Mouse (Mus musculus) midbrain, embryonic 14.5 days (tissue): ENCODE measurements around the gene Tmtc1. TPM values are rescaled to one million over a fixed set of nuclear protein-coding genes. Genes with fewer than 3 reads are reported as not detected.

Experiments
- ATAC-seq: fragments of 200-750 bp; cut with Nextera tagmentation; 2 replicates; pipeline ENCODE4 v1.8.0; 2017; ENCODE audit warnings: moderate number of reproducible peaks, moderate library complexity; ENCODE audit not compliant: low FRiP score, low TSS enrichment
- DNase-seq: peaks from one replicate; pipeline ENCODE4 v3.0.0-alpha.2; 2015
- H3K27ac ChIP-seq: fragments of 300-500 bp; sonication (generic); replicated peaks from 2 replicates; pipeline ENCODE4 v1.5.1; 2014; ENCODE audit warnings: mild to moderate bottlenecking, low read depth, low read length, moderate library complexity
- H3K27me3 ChIP-seq: fragments of 300-500 bp; sonication (generic); 2 replicates; pipeline ENCODE4 v1.6.1; 2014; ENCODE audit warnings: low read length, control low read depth, mixed read lengths; ENCODE audit not compliant: control insufficient read depth, insufficient read depth
- H3K36me3 ChIP-seq: fragments of 300-500 bp; sonication (generic); 2 replicates; pipeline ENCODE4 v1.6.1; 2014; ENCODE audit warnings: low read length, control low read depth; ENCODE audit not compliant: control insufficient read depth, insufficient read depth
- H3K4me1 ChIP-seq: fragments of 300-500 bp; sonication (generic); 2 replicates; pipeline ENCODE4 v1.6.1; 2014; ENCODE audit warnings: mild to moderate bottlenecking, antibody characterized with exemption, low read length, control low read depth; ENCODE audit not compliant: control insufficient read depth, insufficient read depth
- H3K4me2 ChIP-seq: fragments of 300-500 bp; sonication (generic); 2 replicates; pipeline ENCODE4 v1.6.1; 2014; ENCODE audit warnings: mild to moderate bottlenecking, low read length, moderate library complexity
- H3K4me3 ChIP-seq: fragments of 300-500 bp; sonication (generic); replicated peaks from 2 replicates; pipeline ENCODE4 v1.5.1; 2014; ENCODE audit warnings: low read depth, low read length
- H3K9ac ChIP-seq: fragments of 300-500 bp; sonication (generic); replicated peaks from 2 replicates; pipeline ENCODE4 v1.6.1; 2014; ENCODE audit warnings: mild to moderate bottlenecking, low read length, moderate library complexity
- H3K9me3 ChIP-seq: fragments of 300-500 bp; sonication (generic); 2 replicates; pipeline ENCODE4 v1.6.1; 2016; ENCODE audit warnings: low read length, control low read depth, mixed read lengths; ENCODE audit not compliant: control insufficient read depth
- WGBS: fragments of 180-500 bp; shearing (Covaris S2); extraction: QIAGEN DNeasy Blood & Tissue Kit; methylation state at CpG from one replicate; pipeline ENCODE4 v1.1.7; 2014; 5-methylcytosine and 5-hydroxymethylcytosine counted together
- polyA plus RNA-seq: library from polyadenylated mRNA; unstranded; fragments of >200 nt; fragmentation: Nextera tagmentation; extraction: Ambion mirVana; gene quantifications from 2 replicates; pipeline ENCODE4 v1.2.1, GENCODE M21; 2014

The Tmtc1 gene
- polyA plus RNA-seq, 1 experiment from 2014 or later, result 3.1 TPM

DNA sequence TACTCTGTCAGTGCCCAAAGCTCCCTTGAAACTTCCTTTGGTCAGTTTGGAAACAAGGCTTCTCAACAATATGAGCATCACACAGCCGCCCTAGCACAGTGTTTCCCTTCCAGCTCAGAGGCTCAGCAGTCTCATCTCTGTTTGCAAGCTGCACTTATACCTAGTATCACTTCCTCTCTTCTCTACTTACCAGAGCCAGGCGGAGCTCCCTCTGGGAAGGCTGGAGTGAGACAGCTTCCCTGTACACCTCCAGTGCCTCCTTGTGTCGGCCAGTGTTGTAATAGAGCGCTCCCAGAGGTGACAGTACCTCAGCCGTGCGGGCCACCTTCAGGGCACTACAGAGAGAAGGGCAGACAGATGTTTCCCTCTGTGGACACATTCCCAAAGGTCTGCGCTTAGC, 197.6 kb downstream of the Tmtc1 start:
- no peaks in the 10 kb centered on the region for H3K4me1 ChIP-seq
- 75% methylated on average over 7 of the region's 7 CpGs for WGBS

DNA sequence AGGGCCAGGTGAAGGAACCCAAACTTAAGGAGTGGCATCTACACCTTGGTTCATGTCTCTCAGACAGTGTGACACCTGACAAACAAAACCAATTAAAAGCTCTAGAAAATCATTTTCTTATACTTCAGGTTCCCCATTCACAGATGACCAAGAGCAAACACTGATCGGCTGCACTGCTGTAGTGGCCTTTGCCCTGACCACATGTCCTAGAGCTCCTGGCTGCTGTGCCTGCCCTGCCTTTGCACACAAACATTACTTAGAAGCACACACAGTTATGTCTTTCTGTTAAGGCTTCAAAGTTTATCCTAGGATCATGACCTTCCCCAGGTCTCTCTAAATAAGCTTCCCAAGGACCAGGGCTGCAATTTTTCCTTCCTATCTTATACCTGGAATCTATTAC, 199.4 kb downstream of the Tmtc1 start:
- H3K4me1 ChIP-seq, result no peaks in the 10 kb centered on the region
- H3K27me3 ChIP-seq, result no peaks in the 10 kb centered on the region
- no peak overlapping the region for H3K9ac ChIP-seq
- 89% methylated on average over 1 of the region's 1 CpGs for WGBS
- H3K36me3 ChIP-seq, result no peaks in the 10 kb centered on the region
- H3K27ac ChIP-seq, result no peak overlapping the region
- no peak for ATAC-seq
- no peak for DNase-seq
- no peaks in the 10 kb centered on the region for H3K9me3 ChIP-seq
- H3K4me3 ChIP-seq, result no peak overlapping the region
- H3K4me2 ChIP-seq, result no peak overlapping the region

More for the DNA sequence above, 197.6 kb downstream of the Tmtc1 start:
- Histone ChIP-seq H3K9ac (no peak overlapping the region), H3K4me3 (no peak overlapping the region), H3K36me3 (no peaks in the 10 kb centered on the region), H3K27me3 (no peaks in the 10 kb centered on the region), H3K9me3 (no peaks in the 10 kb centered on the region), H3K27ac (no peak overlapping the region), H3K4me2 (no peak overlapping the region)
- ATAC-seq (no peak), DNase-seq (no peak)

DNA sequence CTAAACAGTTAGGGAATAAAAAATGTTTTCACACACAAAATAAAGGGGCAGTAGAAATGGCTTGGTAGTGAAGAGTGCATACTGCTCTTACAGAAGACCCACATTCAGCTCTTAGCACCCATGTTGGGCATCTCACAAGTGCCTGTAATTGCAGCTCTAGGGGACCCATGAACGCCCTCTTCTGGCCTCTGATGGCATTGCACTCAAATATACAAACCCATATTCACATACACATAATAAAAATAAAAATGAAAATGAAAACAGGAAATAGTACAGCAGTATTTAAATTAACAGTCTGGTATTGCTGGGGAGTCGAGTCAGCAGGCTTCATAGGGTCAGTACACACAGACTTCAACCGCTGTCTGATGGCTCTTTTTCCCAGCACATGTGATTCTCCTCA, 201.9 kb downstream of the Tmtc1 start:
- Histone ChIP-seq H3K27ac (no peak overlapping the region), H3K36me3 (no peaks in the 10 kb centered on the region), H3K4me3 (no peak overlapping the region), H3K27me3 (no peaks in the 10 kb centered on the region), H3K4me1 (no peaks in the 10 kb centered on the region), H3K9me3 (no peaks in the 10 kb centered on the region), H3K4me2 (no peak overlapping the region), H3K9ac (no peak overlapping the region)
- no peak for ATAC-seq
- 68% methylated on average over 3 of the region's 3 CpGs for WGBS
- DNase-seq, result no peak

- no peaks in the 10 kb centered on the region for H3K36me3 ChIP-seq
- DNase-seq (no peak), ATAC-seq (no peak)
- H3K9ac ChIP-seq, result no peak overlapping the region
- no peak overlapping the region for H3K4me2 ChIP-seq
- H3K9me3 ChIP-seq, result no peaks in the 10 kb centered on the region
- no peaks in the 10 kb centered on the region for H3K4me1 ChIP-seq
- H3K4me3 ChIP-seq, result no peak overlapping the region
- 96% methylated on average over 5 of the region's 5 CpGs for WGBS
- H3K27ac ChIP-seq, result no peak overlapping the region
- no peaks in the 10 kb centered on the region for H3K27me3 ChIP-seq
These were observed 202.5 kb downstream of the Tmtc1 start for GRCm38 (mm10) chr6:148241685-148242084.

DNA sequence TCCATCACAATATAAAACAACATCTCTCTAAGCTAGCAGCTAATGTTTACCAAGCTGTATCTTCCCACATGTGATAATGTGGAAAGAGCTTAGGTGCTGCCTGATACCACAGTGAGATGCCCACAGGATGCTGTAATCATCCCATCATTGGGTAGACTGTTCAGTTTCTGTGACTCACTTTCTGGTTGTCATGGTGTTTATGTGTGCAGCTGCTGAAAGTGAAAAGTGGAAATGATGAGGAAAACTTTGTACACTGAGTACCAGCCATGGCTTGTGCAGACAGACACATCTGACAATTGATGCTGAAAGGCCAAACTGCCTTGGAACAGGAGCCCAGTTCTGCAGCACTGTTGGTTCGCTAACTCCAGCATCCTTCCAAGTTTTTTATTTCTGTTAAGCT, 204.9 kb downstream of the Tmtc1 start:
- no peak overlapping the region for H3K4me2 ChIP-seq
- no peak overlapping the region for H3K4me3 ChIP-seq
- H3K36me3 ChIP-seq, result no peaks in the 10 kb centered on the region
- H3K4me1 ChIP-seq, result no peaks in the 10 kb centered on the region
- no peaks in the 10 kb centered on the region for H3K9me3 ChIP-seq
- 97% methylated on average over 1 of the region's 1 CpGs for WGBS
- H3K27ac ChIP-seq, result no peak overlapping the region
- no peak for DNase-seq
- H3K27me3 ChIP-seq, result no peaks in the 10 kb centered on the region
- no peak overlapping the region for H3K9ac ChIP-seq
- no peak for ATAC-seq

GRCm38 (mm10) chr6:148237453-148237852, 206.7 kb downstream of the Tmtc1 start:
- H3K27ac ChIP-seq, result no peak overlapping the region
- H3K9me3 ChIP-seq, result no peaks in the 10 kb centered on the region
- no peaks in the 10 kb centered on the region for H3K27me3 ChIP-seq
- no peaks in the 10 kb centered on the region for H3K36me3 ChIP-seq
- WGBS, result 53% methylated on average over 5 of the region's 5 CpGs
- H3K4me1 ChIP-seq, result no peaks in the 10 kb centered on the region
- no peak overlapping the region for H3K9ac ChIP-seq
- no peak overlapping the region for H3K4me3 ChIP-seq
- DNase-seq, result no peak
- no peak for ATAC-seq
- no peak overlapping the region for H3K4me2 ChIP-seq

DNA sequence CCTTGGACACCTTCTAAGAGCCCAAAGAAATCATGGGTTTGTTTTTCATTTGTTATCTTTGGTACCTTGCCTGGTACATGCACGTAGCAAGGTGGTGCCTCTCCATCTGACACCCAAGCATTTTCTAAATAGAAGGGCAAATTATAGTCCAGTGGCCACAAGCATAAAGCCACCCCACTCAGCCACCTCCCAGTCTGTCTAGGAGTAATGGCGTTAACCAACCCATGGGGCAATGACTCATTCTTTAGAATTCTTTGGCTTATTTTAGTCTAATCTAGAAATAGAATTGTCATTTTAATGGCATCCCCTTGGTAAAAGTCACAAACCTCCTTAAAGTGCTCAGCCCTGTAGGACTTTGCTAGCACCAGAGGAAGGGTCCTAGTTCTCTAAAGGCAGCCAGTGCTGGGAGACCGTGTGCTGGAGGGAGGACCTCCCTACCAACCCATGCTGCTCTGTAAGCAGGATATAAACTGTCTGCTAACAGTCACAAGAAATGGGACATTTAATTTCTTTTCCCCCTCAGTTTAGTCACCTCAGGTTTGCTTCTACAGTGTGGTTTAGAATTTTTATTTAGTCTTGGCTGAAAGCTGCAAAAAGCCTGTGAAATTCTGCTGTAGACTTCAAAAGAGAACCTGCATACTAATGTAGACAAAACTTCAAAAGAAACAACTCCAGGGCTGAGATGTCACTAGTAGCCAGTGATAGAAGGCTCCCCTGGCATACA, 209.9 kb downstream of the Tmtc1 start:
- Histone ChIP-seq H3K27me3 (no peaks in the 10 kb centered on the region), H3K9ac (no peak overlapping the region), H3K4me1 (no peaks in the 10 kb centered on the region), H3K27ac (no peak overlapping the region), H3K4me3 (no peak overlapping the region), H3K36me3 (no peaks in the 10 kb centered on the region), H3K4me2 (no peak overlapping the region), H3K9me3 (no peaks in the 10 kb centered on the region)
- WGBS, result 77% methylated on average over 3 of the region's 3 CpGs
- ATAC-seq (no peak), DNase-seq (no peak)

GRCm38 (mm10) chr6:148227542-148227941, 216.6 kb downstream of the Tmtc1 start:
- no peak overlapping the region for H3K4me3 ChIP-seq
- DNase-seq (no peak), ATAC-seq (no peak)
- H3K36me3 ChIP-seq, result no peaks in the 10 kb centered on the region
- no peak overlapping the region for H3K4me2 ChIP-seq
- 71% methylated on average over 3 of the region's 3 CpGs for WGBS
- H3K27me3 ChIP-seq, result no peaks in the 10 kb centered on the region
- H3K4me1 ChIP-seq, result no peaks in the 10 kb centered on the region
- no peak overlapping the region for H3K27ac ChIP-seq
- no peaks in the 10 kb centered on the region for H3K9me3 ChIP-seq
- H3K9ac ChIP-seq, result no peak overlapping the region

- no peaks in the 10 kb centered on the region for H3K4me1 ChIP-seq
- 70% methylated on average over 2 of the region's 2 CpGs for WGBS
- no peaks in the 10 kb centered on the region for H3K27me3 ChIP-seq
- no peaks in the 10 kb centered on the region for H3K36me3 ChIP-seq
- no peak overlapping the region for H3K4me3 ChIP-seq
- ATAC-seq, result no peak
- no peak overlapping the region for H3K27ac ChIP-seq
- H3K9ac ChIP-seq, result no peak overlapping the region
- H3K9me3 ChIP-seq, result no peaks in the 10 kb centered on the region
- H3K4me2 ChIP-seq, result no peak overlapping the region
- no peak for DNase-seq
These were observed 221.5 kb downstream of the Tmtc1 start for GRCm38 (mm10) chr6:148222686-148223085.
